Mouse (Mus musculus): ENCODE data around the gene Insig1. TPM values are rescaled to one million over a fixed set of nuclear protein-coding genes. Genes with fewer than 3 reads are reported as not detected.
A peak's percentile ranks its signal among the peaks of the same experiment; 100 is the strongest.

Insig1 gene
- polyA plus RNA-seq, 1 experiment from 2014 or later = 79.5 TPM

DNA sequence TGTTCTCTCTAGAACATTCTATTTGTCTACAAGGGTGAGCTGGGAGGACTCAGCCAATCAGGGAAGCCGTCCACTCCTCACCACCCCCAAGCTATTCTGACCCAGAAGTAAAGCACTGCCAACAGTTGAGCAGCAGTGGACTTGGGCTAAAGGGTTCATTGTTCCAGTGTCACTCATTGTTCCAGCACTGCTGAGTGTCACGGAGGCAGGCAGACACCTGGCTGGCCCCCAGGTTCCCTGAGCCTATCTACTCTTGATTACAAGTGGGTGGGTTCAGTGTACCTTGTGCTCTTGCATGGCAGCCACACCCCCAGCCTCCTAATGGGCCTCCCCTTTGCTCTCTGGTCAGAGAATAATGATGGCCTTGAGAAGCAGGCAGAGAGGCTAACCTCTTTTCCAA is 15.7 kb upstream of the Insig1 start:
- H3K9ac ChIP-seq (ENCODE audit: low read depth, low read length) = no peak overlapping the region
- WGBS = 49% methylated on average over 2 of the region's 2 CpGs
- no peaks in the 10 kb centered on the region for H3K4me1 ChIP-seq (ENCODE audit: control insufficient read depth, insufficient read depth, low read depth, low read length)
- no peak overlapping the region for H3K4me3 ChIP-seq (ENCODE audit: low read length)
- no peak overlapping the region for H3K4me2 ChIP-seq (ENCODE audit: low read length)
- no peaks in the 10 kb centered on the region for H3K9me3 ChIP-seq (ENCODE audit: control insufficient read depth, low read length)
- no peak overlapping the region for H3K27ac ChIP-seq (ENCODE audit: low read depth, low read length)
- no peak for ATAC-seq
- H3K27me3 ChIP-seq (replicated peaks; ENCODE audit: control insufficient read depth, insufficient read depth, low read length) = no peaks in the 10 kb centered on the region
- H3K36me3 ChIP-seq (ENCODE audit: control insufficient read depth, insufficient read depth, low read length) = no peaks in the 10 kb centered on the region

DNA sequence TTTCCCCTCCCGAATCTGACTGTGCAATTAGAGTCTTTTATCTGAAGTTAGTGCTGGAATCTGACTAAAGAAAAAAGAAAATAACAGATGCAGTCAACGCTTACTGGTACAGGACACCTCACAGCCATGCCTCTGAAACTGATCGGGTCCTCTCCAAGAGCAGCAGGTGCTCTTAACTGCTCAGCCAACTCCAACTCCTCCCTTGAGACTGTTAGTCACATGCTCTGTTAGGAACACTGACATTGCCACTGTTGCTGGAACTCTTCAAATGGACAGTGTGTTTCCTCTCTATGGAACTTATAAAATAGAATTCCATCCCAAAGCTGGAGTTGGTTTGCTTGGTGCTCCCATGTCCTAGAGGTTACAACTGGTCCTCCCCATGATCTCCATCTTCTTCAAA is 14.3 kb upstream of the Insig1 start:
- WGBS = 86% methylated on average over 3 of the region's 3 CpGs
- no peaks in the 10 kb centered on the region for H3K36me3 ChIP-seq (ENCODE audit: control insufficient read depth, insufficient read depth, low read length)

DNA sequence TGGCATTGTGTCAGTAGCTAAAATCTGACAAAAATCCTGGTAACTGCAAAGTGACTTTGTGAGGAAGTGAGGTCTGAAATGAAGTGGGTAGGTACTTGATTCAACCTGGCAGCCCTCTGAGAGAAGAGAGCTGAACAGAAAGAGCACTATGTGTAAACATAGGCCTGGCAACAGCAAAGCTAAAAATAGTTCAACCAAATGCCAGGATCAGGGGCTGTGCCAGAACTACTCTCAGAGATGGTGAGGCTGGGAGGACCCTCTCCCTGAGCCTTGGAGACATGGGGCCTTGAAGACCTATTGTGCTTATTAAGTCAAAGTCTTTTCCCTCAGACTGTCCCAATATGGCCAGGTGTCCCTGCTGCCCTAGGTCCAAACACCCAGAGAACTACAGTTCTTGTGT is 10.7 kb upstream of the Insig1 start:
- H3K36me3 ChIP-seq (ENCODE audit: control insufficient read depth, insufficient read depth, low read length) = no peaks in the 10 kb centered on the region
- H3K4me2 ChIP-seq (ENCODE audit: low read length) = no peak overlapping the region
- H3K27me3 ChIP-seq (replicated peaks; ENCODE audit: control insufficient read depth, insufficient read depth, low read length) = no peaks in the 10 kb centered on the region
- no peak for ATAC-seq
- no peak overlapping the region for H3K27ac ChIP-seq (ENCODE audit: low read depth, low read length)
- H3K9me3 ChIP-seq (ENCODE audit: control insufficient read depth, low read length) = no peaks in the 10 kb centered on the region
- H3K4me3 ChIP-seq (ENCODE audit: low read length) = no peak overlapping the region
- H3K4me1 ChIP-seq (ENCODE audit: control insufficient read depth, insufficient read depth, low read depth, low read length) = no peaks in the 10 kb centered on the region
- H3K9ac ChIP-seq (ENCODE audit: low read depth, low read length) = no peak overlapping the region

More for the DNA sequence above, 14.3 kb upstream of the Insig1 start:
- Histone ChIP-seq H3K27ac (ENCODE audit: low read depth, low read length) (no peak overlapping the region), H3K4me1 (ENCODE audit: control insufficient read depth, insufficient read depth, low read depth, low read length) (no peaks in the 10 kb centered on the region), H3K4me2 (ENCODE audit: low read length) (no peak overlapping the region), H3K9me3 (ENCODE audit: control insufficient read depth, low read length) (no peaks in the 10 kb centered on the region), H3K4me3 (ENCODE audit: low read length) (no peak overlapping the region), H3K9ac (ENCODE audit: low read depth, low read length) (no peak overlapping the region), H3K27me3 (replicated peaks; ENCODE audit: control insufficient read depth, insufficient read depth, low read length) (no peaks in the 10 kb centered on the region)
- ATAC-seq = no peak

DNA sequence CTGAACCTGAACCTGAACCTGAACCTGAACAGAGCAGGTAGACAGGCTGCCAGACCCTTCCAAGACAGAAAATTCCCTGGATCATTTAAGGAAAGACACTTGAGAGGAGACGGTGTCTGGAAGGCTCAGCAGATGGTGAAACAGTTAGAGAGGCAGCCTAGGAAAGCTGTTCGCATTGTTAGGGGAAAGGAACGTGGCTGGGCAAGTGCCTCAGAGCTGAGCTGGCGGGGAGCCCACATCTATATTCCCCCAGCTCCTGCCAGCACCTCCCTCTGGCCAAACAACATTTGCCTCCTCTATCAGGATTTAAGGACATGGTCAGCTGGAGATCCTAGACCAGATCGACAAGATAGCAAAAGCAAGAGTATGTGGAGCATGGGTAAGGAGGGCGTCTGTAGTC is 10.2 kb upstream of the Insig1 start:
- Histone ChIP-seq H3K4me1 (ENCODE audit: control insufficient read depth, insufficient read depth, low read depth, low read length) (no peaks in the 10 kb centered on the region), H3K4me2 (ENCODE audit: low read length) (no peak overlapping the region), H3K27ac (ENCODE audit: low read depth, low read length) (no peak overlapping the region), H3K36me3 (ENCODE audit: control insufficient read depth, insufficient read depth, low read length) (no peaks in the 10 kb centered on the region), H3K9me3 (ENCODE audit: control insufficient read depth, low read length) (no peaks in the 10 kb centered on the region), H3K4me3 (ENCODE audit: low read length) (no peak overlapping the region), H3K27me3 (replicated peaks; ENCODE audit: control insufficient read depth, insufficient read depth, low read length) (no peaks in the 10 kb centered on the region), H3K9ac (ENCODE audit: low read depth, low read length) (no peak overlapping the region)
- 72% methylated on average over 6 of the region's 6 CpGs for WGBS
- no peak for ATAC-seq

DNA sequence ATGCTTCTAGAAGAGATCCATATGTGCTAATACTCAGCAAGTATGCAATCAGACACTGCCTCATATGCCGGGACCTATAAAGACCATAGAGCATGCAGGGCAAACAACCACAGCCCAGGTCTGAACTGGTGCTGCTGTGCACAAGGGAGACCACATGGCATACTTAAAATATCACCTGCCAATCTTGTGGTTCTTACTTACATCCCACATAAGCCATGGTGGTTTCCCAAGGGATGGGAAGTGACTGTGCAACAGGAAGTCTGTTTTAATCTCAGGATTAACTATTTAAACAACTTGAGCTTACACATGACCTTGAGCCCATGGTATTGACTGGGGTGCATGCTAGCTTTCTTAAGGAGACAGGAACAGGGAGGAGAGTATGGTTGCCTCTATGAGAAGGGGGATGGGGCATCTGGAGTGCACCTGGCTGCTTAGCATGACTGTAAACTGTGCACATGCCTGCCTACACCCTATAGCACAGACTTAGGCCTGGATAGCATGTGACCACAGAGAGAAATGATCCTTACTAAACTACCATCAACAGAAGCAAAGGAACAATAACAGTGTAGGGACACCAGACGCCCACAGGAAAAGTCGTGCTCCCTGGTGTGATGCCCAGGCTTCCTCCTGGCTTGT is 7.1 kb upstream of the Insig1 start:
- no peaks in the 10 kb centered on the region for H3K4me1 ChIP-seq (ENCODE audit: control insufficient read depth, insufficient read depth, low read depth, low read length)
- H3K9ac ChIP-seq (ENCODE audit: low read depth, low read length) = no peak overlapping the region
- H3K27ac ChIP-seq (ENCODE audit: low read depth, low read length) = no peak overlapping the region
- H3K9me3 ChIP-seq (ENCODE audit: control insufficient read depth, low read length) = no peaks in the 10 kb centered on the region
- H3K27me3 ChIP-seq (replicated peaks; ENCODE audit: control insufficient read depth, insufficient read depth, low read length) = no peaks in the 10 kb centered on the region
- ATAC-seq = no peak
- WGBS = 78% methylated on average over 3 of the region's 3 CpGs
- H3K4me2 ChIP-seq (ENCODE audit: low read length) = no peak overlapping the region
- no peaks in the 10 kb centered on the region for H3K36me3 ChIP-seq (ENCODE audit: control insufficient read depth, insufficient read depth, low read length)
- H3K4me3 ChIP-seq (ENCODE audit: low read length) = no peak overlapping the region

DNA sequence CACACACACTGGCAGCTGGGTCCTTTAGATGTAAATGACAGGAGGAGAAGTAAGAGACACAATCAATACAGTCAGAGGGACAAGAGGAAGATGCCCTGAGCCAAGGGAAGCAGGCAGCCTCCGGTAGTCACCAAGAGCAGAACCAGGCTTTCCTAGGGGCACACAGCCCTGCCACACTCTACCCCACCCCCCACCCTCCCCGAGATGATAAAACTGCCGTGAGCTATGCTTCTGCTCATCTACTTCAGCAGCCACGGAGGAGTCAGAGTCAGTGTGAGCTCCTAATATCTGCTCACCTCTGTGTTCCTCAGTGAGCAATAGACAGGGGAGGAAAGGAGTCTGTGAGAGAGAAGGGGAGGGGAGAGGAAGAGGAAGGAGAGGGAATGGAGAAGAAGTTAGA is 5.9 kb upstream of the Insig1 start:
- Histone ChIP-seq H3K4me3 (ENCODE audit: low read length) (no peak overlapping the region), H3K27me3 (replicated peaks; ENCODE audit: control insufficient read depth, insufficient read depth, low read length) (no peaks in the 10 kb centered on the region), H3K9me3 (ENCODE audit: control insufficient read depth, low read length) (no peaks in the 10 kb centered on the region), H3K27ac (ENCODE audit: low read depth, low read length) (no peak overlapping the region), H3K36me3 (ENCODE audit: control insufficient read depth, insufficient read depth, low read length) (no peaks in the 10 kb centered on the region), H3K4me1 (ENCODE audit: control insufficient read depth, insufficient read depth, low read depth, low read length) (peaks cover 7% of the 10 kb centered on the region), H3K9ac (ENCODE audit: low read depth, low read length) (no peak overlapping the region), H3K4me2 (ENCODE audit: low read length) (no peak overlapping the region)
- 74% methylated on average over 4 of the region's 4 CpGs for WGBS
- ATAC-seq = no peak

DNA sequence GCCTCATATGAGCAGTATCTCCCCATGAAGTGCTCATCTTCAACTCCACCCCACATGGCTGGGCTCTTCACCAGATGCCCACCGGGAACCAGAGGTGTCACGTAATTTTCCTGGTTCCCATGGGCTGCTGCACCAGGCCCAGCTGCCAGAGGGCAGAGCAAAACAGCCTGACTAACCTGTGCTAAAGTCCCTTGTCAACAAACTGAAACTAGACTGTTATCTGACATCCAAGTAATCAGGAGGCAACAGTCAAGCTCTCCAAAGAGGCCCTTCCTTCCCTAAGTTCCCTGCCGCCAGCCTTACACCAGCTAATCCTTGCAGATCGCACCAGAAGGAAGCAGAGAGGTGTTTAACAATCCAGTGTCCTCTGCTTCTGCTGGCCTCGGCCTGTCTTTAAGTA is 4.9 kb upstream of the Insig1 start:
- H3K36me3 ChIP-seq (ENCODE audit: control insufficient read depth, insufficient read depth, low read length) = no peaks in the 10 kb centered on the region
- ATAC-seq = no peak

DNA sequence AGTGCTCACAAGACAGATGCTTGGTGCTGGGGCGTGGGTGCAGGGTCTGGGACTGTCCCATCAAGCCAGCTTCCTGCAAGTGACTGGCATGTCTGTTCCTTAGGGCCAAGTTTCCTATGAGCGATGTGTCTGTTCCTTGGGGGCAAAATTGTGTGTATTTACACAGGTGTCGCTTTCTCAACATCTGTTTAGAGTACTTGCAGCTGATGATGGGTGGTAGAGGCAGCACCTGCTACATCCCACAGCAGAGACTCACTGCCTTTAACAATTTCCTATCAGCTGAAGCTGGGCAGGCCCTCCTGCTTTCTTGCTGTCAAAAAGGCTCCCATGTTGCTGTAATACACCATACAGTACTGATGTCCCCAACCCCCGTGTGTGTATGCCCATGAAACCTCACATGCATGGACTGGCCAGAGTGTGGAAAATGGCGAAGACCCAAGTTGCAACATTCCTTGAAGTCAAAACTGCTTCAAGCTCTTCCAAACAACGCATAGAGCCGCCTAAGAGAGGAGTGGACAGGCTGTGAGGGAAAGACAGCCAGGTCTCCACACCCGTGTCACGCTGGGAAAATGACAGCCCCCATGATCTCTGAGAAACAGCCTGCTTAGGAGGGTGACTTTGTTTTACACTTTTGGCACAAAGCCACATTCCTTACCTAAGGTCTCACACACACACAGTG is 875 bp upstream of the Insig1 start:
- Histone ChIP-seq H3K36me3 (ENCODE audit: control insufficient read depth, insufficient read depth, low read length) (peaks cover 11% of the 10 kb centered on the region), H3K4me3 (ENCODE audit: low read length) (peak overlapping the region; percentile 91), H3K4me2 (ENCODE audit: low read length) (peak overlapping the region; percentile 57), H3K9me3 (ENCODE audit: control insufficient read depth, low read length) (no peaks in the 10 kb centered on the region), H3K4me1 (ENCODE audit: control insufficient read depth, insufficient read depth, low read depth, low read length) (peaks cover 28% of the 10 kb centered on the region), H3K9ac (ENCODE audit: low read depth, low read length) (peak overlapping the region; percentile 61), H3K27me3 (replicated peaks; ENCODE audit: control insufficient read depth, insufficient read depth, low read length) (no peaks in the 10 kb centered on the region), H3K27ac (ENCODE audit: low read depth, low read length) (peak overlapping the region; percentile 88)
- 21% methylated on average over 9 of the region's 9 CpGs for WGBS
- ATAC-seq = peak; percentile 10

More for the DNA sequence above, 4.9 kb upstream of the Insig1 start:
- Histone ChIP-seq H3K27me3 (replicated peaks; ENCODE audit: control insufficient read depth, insufficient read depth, low read length) (no peaks in the 10 kb centered on the region), H3K27ac (ENCODE audit: low read depth, low read length) (no peak overlapping the region), H3K9me3 (ENCODE audit: control insufficient read depth, low read length) (no peaks in the 10 kb centered on the region), H3K4me2 (ENCODE audit: low read length) (no peak overlapping the region), H3K4me3 (ENCODE audit: low read length) (no peak overlapping the region), H3K9ac (ENCODE audit: low read depth, low read length) (no peak overlapping the region), H3K4me1 (ENCODE audit: control insufficient read depth, insufficient read depth, low read depth, low read length) (peaks cover 9% of the 10 kb centered on the region)
- WGBS = 86% methylated on average over 5 of the region's 5 CpGs

DNA sequence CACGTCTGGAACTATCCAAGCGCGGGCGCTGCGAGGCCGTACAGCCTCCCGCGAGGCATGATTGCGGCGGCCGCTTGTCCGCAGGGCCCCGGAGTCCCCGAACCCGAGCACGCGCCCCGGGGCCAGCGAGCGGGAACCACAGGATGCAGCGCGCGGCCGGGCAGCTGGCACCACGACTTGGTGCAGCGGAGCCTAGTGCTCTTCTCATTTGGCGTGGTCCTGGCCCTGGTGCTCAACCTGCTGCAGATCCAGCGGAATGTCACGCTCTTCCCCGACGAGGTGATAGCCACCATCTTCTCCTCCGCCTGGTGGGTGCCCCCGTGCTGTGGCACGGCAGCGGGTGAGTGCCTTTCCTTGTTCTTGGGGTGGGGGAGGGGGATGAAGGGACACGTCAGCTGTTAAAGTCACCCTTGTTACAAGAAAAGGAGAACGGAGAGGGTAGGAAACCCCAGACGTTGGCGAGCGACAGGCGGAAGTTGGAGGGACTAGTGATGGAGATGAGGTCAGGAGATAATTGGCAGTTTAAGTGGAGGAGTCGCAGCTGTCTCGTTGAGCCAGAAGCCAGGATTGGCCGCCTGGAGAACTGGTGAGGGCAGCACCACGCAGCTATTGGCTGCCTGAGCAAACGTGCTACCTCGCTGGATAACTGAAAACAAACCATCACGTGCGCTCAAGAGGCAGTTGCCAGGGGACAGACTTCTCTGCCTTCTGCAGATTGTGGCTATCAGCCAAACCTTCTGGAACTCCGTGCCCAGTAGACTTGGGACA is 477 bp downstream of the Insig1 start:
- peak; percentile 84 for ATAC-seq
- Histone ChIP-seq H3K4me3 (ENCODE audit: low read length) (peak overlapping the region; percentile 91), H3K27me3 (replicated peaks; ENCODE audit: control insufficient read depth, insufficient read depth, low read length) (no peaks in the 10 kb centered on the region), H3K4me2 (ENCODE audit: low read length) (peak overlapping the region; percentile 98), H3K4me1 (ENCODE audit: control insufficient read depth, insufficient read depth, low read depth, low read length) (peaks cover 28% of the 10 kb centered on the region), H3K9me3 (ENCODE audit: control insufficient read depth, low read length) (no peaks in the 10 kb centered on the region), H3K27ac (ENCODE audit: low read depth, low read length) (peak overlapping the region; percentile 98), H3K36me3 (ENCODE audit: control insufficient read depth, insufficient read depth, low read length) (peaks cover 24% of the 10 kb centered on the region), H3K9ac (ENCODE audit: low read depth, low read length) (peak overlapping the region; percentile 90)
- WGBS = under 1% methylated on average over 50 of the region's 50 CpGs
